Mouse (Mus musculus) heart, embryonic 16.5 days (tissue): Measurements from ENCODE around the gene Smim20. TPM values are rescaled to one million over a fixed set of nuclear protein-coding genes. Genes with fewer than 3 reads are reported as not detected.

Experiments used
- ATAC-seq: fragments of 200-750 bp; cut with Nextera tagmentation; replicated peaks from 2 replicates; pipeline ENCODE4 v1.8.0; 2017; ENCODE audit warnings: moderate number of reproducible peaks; ENCODE audit not compliant: insufficient read depth, low FRiP score; ENCODE audit errors: extremely low read depth
- H3K27ac ChIP-seq: fragments of 300-500 bp; sonication (generic); 2 replicates; pipeline ENCODE4 v1.5.1; 2014; ENCODE audit warnings: mild to moderate bottlenecking, low read length, control low read depth, moderate library complexity
- H3K27me3 ChIP-seq: fragments of 300-500 bp; sonication (generic); 2 replicates; pipeline ENCODE4 v1.6.1; 2014; ENCODE audit warnings: low read length, mixed read lengths; ENCODE audit not compliant: control insufficient read depth, insufficient read depth
- H3K36me3 ChIP-seq: fragments of 300-500 bp; sonication (generic); 2 replicates; pipeline ENCODE4 v1.6.1; 2014; ENCODE audit not compliant: control insufficient read depth, insufficient read depth
- H3K4me1 ChIP-seq: fragments of 300-500 bp; sonication (generic); 2 replicates; pipeline ENCODE4 v1.6.1; 2014; ENCODE audit warnings: low read length, mixed read lengths; ENCODE audit not compliant: control insufficient read depth, insufficient read depth
- H3K4me2 ChIP-seq: fragments of 300-500 bp; sonication (generic); 2 replicates; pipeline ENCODE4 v1.6.1; 2014; ENCODE audit warnings: low read depth, mild to moderate bottlenecking, control low read depth, low read length
- H3K4me3 ChIP-seq: fragments of 300-500 bp; sonication (generic); 2 replicates; pipeline ENCODE4 v1.5.1; 2014; ENCODE audit warnings: mild to moderate bottlenecking, control low read depth, low read length
- H3K9ac ChIP-seq: fragments of 300-500 bp; sonication (generic); 2 replicates; pipeline ENCODE4 v1.6.1; 2014; ENCODE audit warnings: low read length, control low read depth
- H3K9me3 ChIP-seq: fragments of 300-500 bp; sonication (generic); replicated peaks from 2 replicates; pipeline ENCODE4 v1.6.1; 2016; ENCODE audit warnings: low read length; ENCODE audit not compliant: control insufficient read depth
- WGBS: fragments of 180-500 bp; shearing (Covaris S2); extraction: QIAGEN DNeasy Blood & Tissue Kit; methylation state at CpG from one replicate; pipeline ENCODE4 v1.1.7; 2014; 5-methylcytosine and 5-hydroxymethylcytosine counted together
- polyA plus RNA-seq: library from polyadenylated mRNA; unstranded; fragments of >200 nt; fragmentation: Nextera tagmentation; extraction: Ambion mirVana; gene quantifications from 2 replicates; pipeline ENCODE4 v1.2.1, GENCODE M21; 2015

Smim20 gene
- polyA plus RNA-seq = 188 and 196 TPM in 2 replicates

- no peaks in the 10 kb centered on the region for H3K9me3 ChIP-seq
- no peaks in the 10 kb centered on the region for H3K36me3 ChIP-seq
- H3K4me2 ChIP-seq = peak within 1 kb of the TSS; percentile 81
- peak within 1 kb of the TSS; percentile 90 for H3K27ac ChIP-seq
- H3K4me3 ChIP-seq = peak within 1 kb of the TSS; percentile 80
- peak; percentile 93 for ATAC-seq
- H3K9ac ChIP-seq = peak within 1 kb of the TSS; percentile 88
- 11% methylated on average over 53 of the region's 53 CpGs for WGBS
- peaks cover 33% of the 10 kb centered on the region for H3K4me1 ChIP-seq
- no peaks in the 10 kb centered on the region for H3K27me3 ChIP-seq
Observed at GRCm38 (mm10) chr5:53266931-53267853, at the start of gene Smim20. Gene Smim20, plus strand, starts transcription at chr5:53267083.

GRCm38 (mm10) chr5:53225434-53225833, 41.4 kb upstream of the Smim20 start:
- no peak overlapping the region for H3K4me3 ChIP-seq
- H3K4me1 ChIP-seq = no peaks in the 10 kb centered on the region
- 84% methylated on average over 13 of the region's 13 CpGs for WGBS
- H3K9me3 ChIP-seq = no peaks in the 10 kb centered on the region
- H3K27me3 ChIP-seq = no peaks in the 10 kb centered on the region
- H3K9ac ChIP-seq = no peak overlapping the region
- H3K4me2 ChIP-seq = no peak overlapping the region
- no peak for ATAC-seq
- no peaks in the 10 kb centered on the region for H3K36me3 ChIP-seq
- H3K27ac ChIP-seq = no peak overlapping the region

GRCm38 (mm10) chr5:53230560-53230959, 36.3 kb upstream of the Smim20 start:
- no peak overlapping the region for H3K4me3 ChIP-seq
- no peak overlapping the region for H3K9ac ChIP-seq
- no peaks in the 10 kb centered on the region for H3K36me3 ChIP-seq
- H3K9me3 ChIP-seq = no peaks in the 10 kb centered on the region
- H3K4me2 ChIP-seq = no peak overlapping the region
- WGBS = 62% methylated on average over 4 of the region's 4 CpGs
- no peak overlapping the region for H3K27ac ChIP-seq
- H3K4me1 ChIP-seq = peaks cover 3% of the 10 kb centered on the region
- H3K27me3 ChIP-seq = no peaks in the 10 kb centered on the region
- ATAC-seq = no peak

GRCm38 (mm10) chr5:53235551-53235950, 31.3 kb upstream of the Smim20 start:
- Histone ChIP-seq H3K27me3 (no peaks in the 10 kb centered on the region), H3K36me3 (no peaks in the 10 kb centered on the region), H3K27ac (no peak overlapping the region), H3K4me3 (no peak overlapping the region), H3K9me3 (no peaks in the 10 kb centered on the region), H3K4me1 (peaks cover 10% of the 10 kb centered on the region), H3K9ac (no peak overlapping the region), H3K4me2 (no peak overlapping the region)
- no peak for ATAC-seq
- WGBS = 10% methylated on average over 4 of the region's 4 CpGs

- Histone ChIP-seq H3K9ac (no peak overlapping the region), H3K27ac (no peak overlapping the region)
- ATAC-seq = no peak
Observed at GRCm38 (mm10) chr5:53236136-53236535, 30.7 kb upstream of the Smim20 start.

GRCm38 (mm10) chr5:53236749-53237148, 30.1 kb upstream of the Smim20 start:
- Histone ChIP-seq H3K36me3 (no peaks in the 10 kb centered on the region), H3K4me2 (no peak overlapping the region), H3K9me3 (no peaks in the 10 kb centered on the region), H3K27me3 (no peaks in the 10 kb centered on the region), H3K9ac (no peak overlapping the region), H3K4me3 (no peak overlapping the region), H3K27ac (no peak overlapping the region), H3K4me1 (peaks cover 10% of the 10 kb centered on the region)
- 76% methylated on average over 7 of the region's 8 CpGs for WGBS
- ATAC-seq = no peak

More at GRCm38 (mm10) chr5:53236136-53236535, 30.7 kb upstream of the Smim20 start:
- no peak overlapping the region for H3K4me2 ChIP-seq
- no peaks in the 10 kb centered on the region for H3K36me3 ChIP-seq
- no peak overlapping the region for H3K4me3 ChIP-seq
- peaks cover 10% of the 10 kb centered on the region for H3K4me1 ChIP-seq
- 11% methylated on average over 5 of the region's 5 CpGs for WGBS
- H3K9me3 ChIP-seq = no peaks in the 10 kb centered on the region
- no peaks in the 10 kb centered on the region for H3K27me3 ChIP-seq

- peaks cover 10% of the 10 kb centered on the region for H3K4me1 ChIP-seq
- H3K9me3 ChIP-seq = no peaks in the 10 kb centered on the region
- no peak overlapping the region for H3K4me2 ChIP-seq
- no peak for ATAC-seq
- no peak overlapping the region for H3K27ac ChIP-seq
- no peak overlapping the region for H3K4me3 ChIP-seq
- H3K36me3 ChIP-seq = no peaks in the 10 kb centered on the region
- H3K9ac ChIP-seq = no peak overlapping the region
- 83% methylated on average over 7 of the region's 7 CpGs for WGBS
- H3K27me3 ChIP-seq = no peaks in the 10 kb centered on the region
Observed at GRCm38 (mm10) chr5:53238761-53239160, 28.1 kb upstream of the Smim20 start.

GRCm38 (mm10) chr5:53239189-53239588, 27.7 kb upstream of the Smim20 start:
- Histone ChIP-seq H3K4me2 (no peak overlapping the region), H3K36me3 (no peaks in the 10 kb centered on the region), H3K9ac (no peak overlapping the region), H3K27me3 (no peaks in the 10 kb centered on the region), H3K9me3 (no peaks in the 10 kb centered on the region), H3K4me1 (peaks cover 10% of the 10 kb centered on the region), H3K27ac (no peak overlapping the region), H3K4me3 (no peak overlapping the region)
- WGBS = 88% methylated on average over 7 of the region's 7 CpGs
- no peak for ATAC-seq

- 47% methylated on average over 11 of the region's 11 CpGs for WGBS
- Histone ChIP-seq H3K4me3 (no peak overlapping the region), H3K27me3 (no peaks in the 10 kb centered on the region), H3K4me1 (peaks cover 10% of the 10 kb centered on the region), H3K27ac (no peak overlapping the region), H3K36me3 (no peaks in the 10 kb centered on the region), H3K4me2 (no peak overlapping the region), H3K9me3 (no peaks in the 10 kb centered on the region), H3K9ac (no peak overlapping the region)
- no peak for ATAC-seq
Observed at GRCm38 (mm10) chr5:53239831-53240440, 26.9 kb upstream of the Smim20 start.
